Mouse (Mus musculus): ENCODE measurements around the gene Kcnq5. TPM values are rescaled to one million over a fixed set of nuclear protein-coding genes. Genes with fewer than 3 reads are reported as not detected.

Kcnq5 gene
- polyA plus RNA-seq, 1 experiment, result not detected

GRCm38 (mm10) chr1:21870889-21871288, 90.9 kb downstream of the Kcnq5 start:
- Histone ChIP-seq H3K4me3 (replicated peaks) (no peak overlapping the region), H3K27me3 (ENCODE audit: control insufficient read depth) (no peaks in the 10 kb centered on the region), H3K4me1 (ENCODE audit: control insufficient read depth) (no peaks in the 10 kb centered on the region), H3K36me3 (ENCODE audit: control insufficient read depth) (no peaks in the 10 kb centered on the region), H3K9me3 (ENCODE audit: control insufficient read depth, low read length) (no peaks in the 10 kb centered on the region)
- TF ChIP-seq GATA1 (IDR thresholded peaks at IDR 0.05; ENCODE audit: low read length), result no peak
- TF ChIP-seq TAL1 (IDR thresholded peaks at IDR 0.05; ENCODE audit: low read length), result no peak

- Histone ChIP-seq H3K9me3 (ENCODE audit: control insufficient read depth, low read length) (no peaks in the 10 kb centered on the region), H3K36me3 (ENCODE audit: control insufficient read depth) (no peaks in the 10 kb centered on the region), H3K27me3 (ENCODE audit: control insufficient read depth) (no peaks in the 10 kb centered on the region), H3K4me3 (replicated peaks) (no peak overlapping the region), H3K4me1 (ENCODE audit: control insufficient read depth) (no peaks in the 10 kb centered on the region)
- TF ChIP-seq GATA1 (IDR thresholded peaks at IDR 0.05; ENCODE audit: low read length) (no peak), TAL1 (IDR thresholded peaks at IDR 0.05; ENCODE audit: low read length) (no peak)
These were observed 93.3 kb downstream of the Kcnq5 start for GRCm38 (mm10) chr1:21868484-21868883.

GRCm38 (mm10) chr1:21856399-21856798, 105.3 kb downstream of the Kcnq5 start:
- TF ChIP-seq GATA1 (IDR thresholded peaks at IDR 0.05; ENCODE audit: low read length) (no peak), TAL1 (IDR thresholded peaks at IDR 0.05; ENCODE audit: low read length) (no peak)
- no peak overlapping the region for H3K4me3 ChIP-seq (replicated peaks)

GRCm38 (mm10) chr1:21838534-21838933, 123.2 kb downstream of the Kcnq5 start:
- H3K9me3 ChIP-seq (ENCODE audit: control insufficient read depth, low read length), result no peaks in the 10 kb centered on the region
- H3K4me1 ChIP-seq (ENCODE audit: control insufficient read depth), result no peaks in the 10 kb centered on the region
- H3K4me3 ChIP-seq (replicated peaks), result no peak overlapping the region
- H3K27me3 ChIP-seq (ENCODE audit: control insufficient read depth), result no peaks in the 10 kb centered on the region
- no peaks in the 10 kb centered on the region for H3K36me3 ChIP-seq (ENCODE audit: control insufficient read depth)
- no peak for TF ChIP-seq GATA1 (IDR thresholded peaks at IDR 0.05; ENCODE audit: low read length)
- TF ChIP-seq TAL1 (IDR thresholded peaks at IDR 0.05; ENCODE audit: low read length), result no peak

More at GRCm38 (mm10) chr1:21856399-21856798, 105.3 kb downstream of the Kcnq5 start:
- Histone ChIP-seq H3K9me3 (ENCODE audit: control insufficient read depth, low read length) (no peaks in the 10 kb centered on the region), H3K27me3 (ENCODE audit: control insufficient read depth) (no peaks in the 10 kb centered on the region), H3K36me3 (ENCODE audit: control insufficient read depth) (no peaks in the 10 kb centered on the region), H3K4me1 (ENCODE audit: control insufficient read depth) (no peaks in the 10 kb centered on the region)

GRCm38 (mm10) chr1:21837387-21837786, 124.4 kb downstream of the Kcnq5 start:
- Histone ChIP-seq H3K4me3 (replicated peaks) (no peak overlapping the region), H3K4me1 (ENCODE audit: control insufficient read depth) (no peaks in the 10 kb centered on the region), H3K9me3 (ENCODE audit: control insufficient read depth, low read length) (no peaks in the 10 kb centered on the region), H3K27me3 (ENCODE audit: control insufficient read depth) (no peaks in the 10 kb centered on the region), H3K36me3 (ENCODE audit: control insufficient read depth) (no peaks in the 10 kb centered on the region)
- no peak for TF ChIP-seq GATA1 (IDR thresholded peaks at IDR 0.05; ENCODE audit: low read length)

GRCm38 (mm10) chr1:21836337-21836736, 125.4 kb downstream of the Kcnq5 start:
- Histone ChIP-seq H3K9me3 (ENCODE audit: control insufficient read depth, low read length) (no peaks in the 10 kb centered on the region), H3K36me3 (ENCODE audit: control insufficient read depth) (no peaks in the 10 kb centered on the region), H3K4me3 (replicated peaks) (no peak overlapping the region), H3K27me3 (ENCODE audit: control insufficient read depth) (no peaks in the 10 kb centered on the region), H3K4me1 (ENCODE audit: control insufficient read depth) (no peaks in the 10 kb centered on the region)
- TF ChIP-seq TAL1 (IDR thresholded peaks at IDR 0.05; ENCODE audit: low read length) (no peak), GATA1 (IDR thresholded peaks at IDR 0.05; ENCODE audit: low read length) (no peak)

- Histone ChIP-seq H3K27me3 (ENCODE audit: control insufficient read depth) (no peaks in the 10 kb centered on the region), H3K4me3 (replicated peaks) (no peak overlapping the region), H3K9me3 (ENCODE audit: control insufficient read depth, low read length) (no peaks in the 10 kb centered on the region), H3K36me3 (ENCODE audit: control insufficient read depth) (no peaks in the 10 kb centered on the region), H3K4me1 (ENCODE audit: control insufficient read depth) (no peaks in the 10 kb centered on the region)
- TF ChIP-seq GATA1 (IDR thresholded peaks at IDR 0.05; ENCODE audit: low read length) (no peak), TAL1 (IDR thresholded peaks at IDR 0.05; ENCODE audit: low read length) (no peak)
These were observed 131.8 kb downstream of the Kcnq5 start for GRCm38 (mm10) chr1:21829909-21830455.

GRCm38 (mm10) chr1:21820066-21820630, 141.6 kb downstream of the Kcnq5 start:
- TF ChIP-seq GATA1 (IDR thresholded peaks at IDR 0.05; ENCODE audit: low read length), result no peak
- Histone ChIP-seq H3K4me1 (ENCODE audit: control insufficient read depth) (no peaks in the 10 kb centered on the region), H3K9me3 (ENCODE audit: control insufficient read depth, low read length) (no peaks in the 10 kb centered on the region), H3K36me3 (ENCODE audit: control insufficient read depth) (no peaks in the 10 kb centered on the region), H3K27me3 (ENCODE audit: control insufficient read depth) (no peaks in the 10 kb centered on the region), H3K4me3 (replicated peaks) (no peak overlapping the region)

- no peak for TF ChIP-seq TAL1 (IDR thresholded peaks at IDR 0.05; ENCODE audit: low read length)
- no peak for TF ChIP-seq GATA1 (IDR thresholded peaks at IDR 0.05; ENCODE audit: low read length)
- H3K9me3 ChIP-seq (ENCODE audit: control insufficient read depth, low read length), result no peaks in the 10 kb centered on the region
These were observed 156.7 kb downstream of the Kcnq5 start for GRCm38 (mm10) chr1:21805064-21805463.

GRCm38 (mm10) chr1:21804477-21804866, 157.3 kb downstream of the Kcnq5 start:
- Histone ChIP-seq H3K27me3 (ENCODE audit: control insufficient read depth) (no peaks in the 10 kb centered on the region), H3K36me3 (ENCODE audit: control insufficient read depth) (no peaks in the 10 kb centered on the region), H3K9me3 (ENCODE audit: control insufficient read depth, low read length) (no peaks in the 10 kb centered on the region), H3K4me1 (ENCODE audit: control insufficient read depth) (no peaks in the 10 kb centered on the region), H3K4me3 (replicated peaks) (no peak overlapping the region)
- TF ChIP-seq GATA1 (IDR thresholded peaks at IDR 0.05; ENCODE audit: low read length) (no peak), TAL1 (IDR thresholded peaks at IDR 0.05; ENCODE audit: low read length) (no peak)

More at GRCm38 (mm10) chr1:21805064-21805463, 156.7 kb downstream of the Kcnq5 start:
- H3K36me3 ChIP-seq (ENCODE audit: control insufficient read depth), result no peaks in the 10 kb centered on the region
- H3K27me3 ChIP-seq (ENCODE audit: control insufficient read depth), result no peaks in the 10 kb centered on the region
- H3K4me3 ChIP-seq (replicated peaks), result no peak overlapping the region
- no peaks in the 10 kb centered on the region for H3K4me1 ChIP-seq (ENCODE audit: control insufficient read depth)

All from erythroblast, embryonic 14.5 days (primary cell).